Mouse (Mus musculus): Measurements from ENCODE around the gene Wwc1. TPM values are rescaled to one million over a fixed set of nuclear protein-coding genes. Genes with fewer than 3 reads are reported as not detected.

Wwc1 gene
- polyA plus RNA-seq, 1 experiment from 2014 or later, result 2.1 TPM

DNA sequence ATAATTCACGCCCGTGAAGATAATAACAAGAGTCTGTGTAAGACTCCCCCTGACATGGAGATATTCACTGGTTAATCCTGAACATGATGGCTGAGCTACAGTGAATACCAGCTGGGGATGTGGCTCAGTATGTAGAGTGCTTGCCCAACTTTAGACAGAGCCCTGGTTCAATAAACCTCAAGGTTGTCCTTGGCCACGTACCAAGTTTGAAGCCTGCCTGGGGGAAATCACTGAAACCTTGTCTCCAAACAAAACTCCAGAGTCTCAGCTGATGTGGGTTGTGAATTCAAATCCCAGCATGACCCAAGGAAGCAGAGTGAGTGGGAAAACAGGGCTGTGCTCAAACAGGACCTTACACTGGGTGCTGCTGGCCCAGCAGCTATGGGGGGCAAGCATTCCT lies 30.3 kb downstream of the Wwc1 start:
- H3K36me3 ChIP-seq (ENCODE audit: control insufficient read depth, insufficient read depth, low read length), result no peaks in the 10 kb centered on the region
- no peak overlapping the region for H3K9ac ChIP-seq (ENCODE audit: low read length)
- H3K4me1 ChIP-seq (ENCODE audit: control insufficient read depth, insufficient read depth, low read length), result no peaks in the 10 kb centered on the region
- H3K27ac ChIP-seq (replicated peaks; ENCODE audit: low read depth, low read length), result no peak overlapping the region
- no peak for DNase-seq (ENCODE audit: low spot score)
- H3K4me3 ChIP-seq (ENCODE audit: low read depth, low read length), result no peak overlapping the region
- no peak overlapping the region for H3K4me2 ChIP-seq (ENCODE audit: low read depth, severe bottlenecking)
- 84% methylated on average over 3 of the region's 3 CpGs for WGBS
- no peaks in the 10 kb centered on the region for H3K9me3 ChIP-seq (ENCODE audit: control insufficient read depth, low read length)
- no peaks in the 10 kb centered on the region for H3K27me3 ChIP-seq (ENCODE audit: control insufficient read depth, insufficient read depth, low read length)
- no peak for ATAC-seq (ENCODE audit: insufficient number of reproducible peaks, low FRiP score, low TSS enrichment, low read depth)

DNA sequence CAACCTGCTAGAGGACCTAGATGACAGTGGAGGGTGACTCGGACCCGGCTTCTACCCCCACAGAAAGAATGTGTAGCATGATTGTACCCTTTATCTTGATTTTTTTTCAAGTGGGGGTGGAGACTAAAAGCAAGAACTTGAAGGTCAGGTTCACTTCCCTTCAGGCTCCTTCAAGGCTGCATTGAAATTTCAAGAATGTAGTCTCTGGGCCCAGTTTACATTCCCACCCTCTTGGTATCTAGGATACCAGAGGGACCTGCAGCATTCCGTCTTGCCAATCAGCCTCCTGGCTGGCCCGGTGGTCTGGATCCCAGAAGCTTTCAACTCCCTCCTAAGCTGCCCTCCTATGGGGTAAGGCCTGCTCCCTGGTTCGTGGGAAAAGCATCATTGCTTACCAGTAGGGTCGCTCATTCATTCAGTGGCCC lies 31.9 kb downstream of the Wwc1 start:
- no peaks in the 10 kb centered on the region for H3K27me3 ChIP-seq (ENCODE audit: control insufficient read depth, insufficient read depth, low read length)
- DNase-seq (ENCODE audit: low spot score) (no peak), ATAC-seq (ENCODE audit: insufficient number of reproducible peaks, low FRiP score, low TSS enrichment, low read depth) (no peak)
- no peak overlapping the region for H3K4me2 ChIP-seq (ENCODE audit: low read depth, severe bottlenecking)
- no peak overlapping the region for H3K4me3 ChIP-seq (ENCODE audit: low read depth, low read length)
- H3K4me1 ChIP-seq (ENCODE audit: control insufficient read depth, insufficient read depth, low read length), result no peaks in the 10 kb centered on the region
- no peaks in the 10 kb centered on the region for H3K36me3 ChIP-seq (ENCODE audit: control insufficient read depth, insufficient read depth, low read length)
- H3K9ac ChIP-seq (ENCODE audit: low read length), result no peak overlapping the region
- no peaks in the 10 kb centered on the region for H3K9me3 ChIP-seq (ENCODE audit: control insufficient read depth, low read length)
- no peak overlapping the region for H3K27ac ChIP-seq (replicated peaks; ENCODE audit: low read depth, low read length)
- 60% methylated on average over 6 of the region's 6 CpGs for WGBS

DNA sequence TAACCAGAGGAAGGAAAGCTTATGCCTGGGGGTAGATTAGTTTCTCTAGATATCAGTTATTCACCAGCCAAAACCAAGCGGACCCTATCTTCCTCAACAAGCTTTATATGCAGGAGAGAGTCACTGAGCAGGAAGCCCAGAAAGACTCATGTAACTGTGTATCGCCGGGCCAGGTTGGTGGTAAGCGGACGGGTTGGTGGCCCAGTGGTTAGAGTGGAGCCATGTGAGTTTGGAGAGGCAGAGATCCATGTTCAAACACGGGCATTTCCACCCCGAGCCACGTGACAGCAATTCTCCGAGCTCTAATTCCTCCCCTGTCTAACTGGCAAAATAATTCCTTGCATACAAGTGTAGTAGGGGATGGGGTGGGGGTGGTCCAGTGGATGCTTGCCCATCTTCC lies 32.4 kb downstream of the Wwc1 start:
- H3K4me1 ChIP-seq (ENCODE audit: control insufficient read depth, insufficient read depth, low read length), result no peaks in the 10 kb centered on the region
- ATAC-seq (ENCODE audit: insufficient number of reproducible peaks, low FRiP score, low TSS enrichment, low read depth), result no peak

DNA sequence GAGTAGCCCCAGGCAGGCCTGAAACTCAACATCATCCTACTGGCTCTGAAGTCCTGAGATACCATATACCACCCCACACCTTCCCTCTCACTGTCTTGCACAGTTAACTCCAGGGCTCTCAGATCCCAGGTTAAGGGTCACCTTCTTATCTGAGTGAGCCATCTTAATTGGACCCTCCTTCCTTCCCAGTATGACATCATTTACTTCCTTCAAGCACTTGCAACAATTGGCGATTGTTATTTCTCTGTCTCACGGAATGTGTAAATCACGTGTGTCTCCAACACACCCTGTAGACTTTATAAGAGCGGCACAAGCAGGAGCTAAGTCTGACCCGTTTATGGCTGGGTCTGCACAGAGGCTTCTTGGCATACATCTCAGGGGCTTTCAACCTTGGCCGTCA lies 35.1 kb downstream of the Wwc1 start:
- DNase-seq (ENCODE audit: low spot score), result no peak
- no peak overlapping the region for H3K9ac ChIP-seq (ENCODE audit: low read length)
- peaks cover 2% of the 10 kb centered on the region; the same call in 1 of the 2 replicates for H3K4me1 ChIP-seq (ENCODE audit: control insufficient read depth, insufficient read depth, low read length)
- ATAC-seq (ENCODE audit: insufficient number of reproducible peaks, low FRiP score, low TSS enrichment, low read depth), result no peak
- no peaks in the 10 kb centered on the region for H3K9me3 ChIP-seq (ENCODE audit: control insufficient read depth, low read length)
- no peak overlapping the region for H3K27ac ChIP-seq (replicated peaks; ENCODE audit: low read depth, low read length)
- no peaks in the 10 kb centered on the region for H3K36me3 ChIP-seq (ENCODE audit: control insufficient read depth, insufficient read depth, low read length)
- H3K4me3 ChIP-seq (ENCODE audit: low read depth, low read length), result no peak overlapping the region
- no peaks in the 10 kb centered on the region for H3K27me3 ChIP-seq (ENCODE audit: control insufficient read depth, insufficient read depth, low read length)
- H3K4me2 ChIP-seq (ENCODE audit: low read depth, severe bottlenecking), result no peak overlapping the region
- 45% methylated on average over 6 of the region's 6 CpGs for WGBS

More for the DNA sequence above, 32.4 kb downstream of the Wwc1 start:
- Histone ChIP-seq H3K9ac (ENCODE audit: low read length) (no peak overlapping the region), H3K4me2 (ENCODE audit: low read depth, severe bottlenecking) (no peak overlapping the region), H3K27ac (replicated peaks; ENCODE audit: low read depth, low read length) (no peak overlapping the region), H3K9me3 (ENCODE audit: control insufficient read depth, low read length) (no peaks in the 10 kb centered on the region), H3K36me3 (ENCODE audit: control insufficient read depth, insufficient read depth, low read length) (no peaks in the 10 kb centered on the region), H3K27me3 (ENCODE audit: control insufficient read depth, insufficient read depth, low read length) (no peaks in the 10 kb centered on the region), H3K4me3 (ENCODE audit: low read depth, low read length) (no peak overlapping the region)
- no peak for DNase-seq (ENCODE audit: low spot score)
- WGBS, result 87% methylated on average over 9 of the region's 9 CpGs

DNA sequence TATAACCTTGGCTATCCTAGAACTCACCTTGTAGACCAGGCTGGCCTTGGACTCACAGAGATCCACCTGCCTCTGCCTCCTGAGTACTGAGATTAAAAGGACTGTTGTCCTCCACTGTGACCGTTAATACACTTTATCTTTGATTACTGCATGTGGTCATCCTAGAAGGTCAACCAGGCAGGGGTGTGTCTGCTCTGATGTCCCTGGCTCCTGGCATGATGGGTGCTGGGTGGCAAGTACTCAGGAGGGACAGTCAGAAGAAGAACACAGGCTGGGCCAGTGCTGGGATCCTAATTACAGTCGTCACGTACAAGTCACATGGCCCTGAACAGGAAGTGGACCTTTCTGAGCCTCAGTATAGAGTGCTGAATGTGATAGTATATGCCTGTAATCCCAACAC lies 38.7 kb downstream of the Wwc1 start:
- DNase-seq (ENCODE audit: low spot score) (no peak), ATAC-seq (ENCODE audit: insufficient number of reproducible peaks, low FRiP score, low TSS enrichment, low read depth) (no peak)
- Histone ChIP-seq H3K9ac (ENCODE audit: low read length) (no peak overlapping the region), H3K27ac (replicated peaks; ENCODE audit: low read depth, low read length) (no peak overlapping the region), H3K9me3 (ENCODE audit: control insufficient read depth, low read length) (no peaks in the 10 kb centered on the region), H3K4me2 (ENCODE audit: low read depth, severe bottlenecking) (no peak overlapping the region), H3K4me1 (ENCODE audit: control insufficient read depth, insufficient read depth, low read length) (peaks cover 4% of the 10 kb centered on the region; the same call in 1 of the 2 replicates), H3K4me3 (ENCODE audit: low read depth, low read length) (no peak overlapping the region), H3K27me3 (ENCODE audit: control insufficient read depth, insufficient read depth, low read length) (no peaks in the 10 kb centered on the region), H3K36me3 (ENCODE audit: control insufficient read depth, insufficient read depth, low read length) (no peaks in the 10 kb centered on the region)
- WGBS, result 82% methylated on average over 3 of the region's 3 CpGs

DNA sequence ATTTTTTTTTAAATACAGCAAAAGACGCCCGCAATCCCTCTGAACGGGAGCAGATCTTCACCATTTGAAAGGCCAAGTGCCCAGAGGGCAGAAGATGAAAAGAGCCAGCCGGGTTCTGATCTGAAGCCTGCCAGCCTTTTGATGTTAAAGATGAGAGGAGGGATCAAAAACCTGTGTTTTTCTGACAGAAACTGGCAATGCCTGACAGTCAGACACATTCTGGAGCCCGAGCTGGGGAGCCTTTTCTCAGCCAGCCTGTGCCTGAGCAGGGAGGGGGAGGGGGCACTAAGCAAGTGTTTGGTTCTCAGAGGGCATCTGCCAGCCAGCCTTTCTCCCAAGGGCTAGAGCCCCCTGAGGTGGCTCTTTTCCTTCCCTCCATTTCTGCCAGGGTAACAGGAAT lies 39.3 kb downstream of the Wwc1 start:
- Histone ChIP-seq H3K4me2 (ENCODE audit: low read depth, severe bottlenecking) (no peak overlapping the region), H3K4me3 (ENCODE audit: low read depth, low read length) (no peak overlapping the region), H3K4me1 (ENCODE audit: control insufficient read depth, insufficient read depth, low read length) (peaks cover 4% of the 10 kb centered on the region; the same call in 1 of the 2 replicates), H3K36me3 (ENCODE audit: control insufficient read depth, insufficient read depth, low read length) (no peaks in the 10 kb centered on the region), H3K27me3 (ENCODE audit: control insufficient read depth, insufficient read depth, low read length) (no peaks in the 10 kb centered on the region), H3K9ac (ENCODE audit: low read length) (no peak overlapping the region), H3K9me3 (ENCODE audit: control insufficient read depth, low read length) (no peaks in the 10 kb centered on the region), H3K27ac (replicated peaks; ENCODE audit: low read depth, low read length) (no peak overlapping the region)
- DNase-seq (ENCODE audit: low spot score) (no peak), ATAC-seq (ENCODE audit: insufficient number of reproducible peaks, low FRiP score, low TSS enrichment, low read depth) (no peak)
- 37% methylated on average over 5 of the region's 5 CpGs for WGBS

DNA sequence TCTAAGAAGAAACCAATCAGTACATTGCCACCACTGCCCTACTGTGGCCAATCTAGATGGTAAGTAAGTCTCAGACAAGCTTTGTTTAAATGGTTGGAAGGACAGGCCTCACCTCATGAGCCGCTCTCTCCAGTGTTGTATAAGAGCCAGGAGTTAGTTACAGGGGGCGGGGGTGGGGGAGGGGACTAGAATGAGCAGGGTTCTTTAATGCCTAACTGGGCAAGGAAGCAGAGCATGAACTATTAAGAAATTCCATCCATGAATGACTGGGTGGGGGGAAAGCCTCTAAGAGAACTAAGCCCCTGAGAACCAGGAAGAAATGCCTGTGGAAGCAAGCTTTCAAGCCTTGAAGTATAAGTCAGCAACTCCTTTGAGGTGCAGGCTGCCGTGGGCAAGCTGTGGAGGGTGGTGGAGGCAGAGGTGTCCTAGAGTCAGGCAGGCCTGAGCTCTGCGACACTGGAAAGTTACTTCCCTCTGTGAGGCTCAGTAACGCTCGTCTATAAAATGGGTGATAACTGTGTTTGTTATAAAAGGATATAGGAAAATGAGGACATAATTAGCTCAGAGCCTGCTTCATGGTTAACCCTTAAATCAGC lies 41.4 kb downstream of the Wwc1 start:
- Histone ChIP-seq H3K4me1 (ENCODE audit: control insufficient read depth, insufficient read depth, low read length) (peaks cover 4% of the 10 kb centered on the region; the same call in 1 of the 2 replicates), H3K4me3 (ENCODE audit: low read depth, low read length) (no peak overlapping the region), H3K27ac (replicated peaks; ENCODE audit: low read depth, low read length) (no peak overlapping the region), H3K4me2 (ENCODE audit: low read depth, severe bottlenecking) (no peak overlapping the region), H3K9ac (ENCODE audit: low read length) (no peak overlapping the region), H3K27me3 (ENCODE audit: control insufficient read depth, insufficient read depth, low read length) (no peaks in the 10 kb centered on the region), H3K9me3 (ENCODE audit: control insufficient read depth, low read length) (no peaks in the 10 kb centered on the region), H3K36me3 (ENCODE audit: control insufficient read depth, insufficient read depth, low read length) (no peaks in the 10 kb centered on the region)
- WGBS, result 62% methylated on average over 6 of the region's 6 CpGs
- ATAC-seq (ENCODE audit: insufficient number of reproducible peaks, low FRiP score, low TSS enrichment, low read depth), result no peak
- DNase-seq (ENCODE audit: low spot score), result no peak

DNA sequence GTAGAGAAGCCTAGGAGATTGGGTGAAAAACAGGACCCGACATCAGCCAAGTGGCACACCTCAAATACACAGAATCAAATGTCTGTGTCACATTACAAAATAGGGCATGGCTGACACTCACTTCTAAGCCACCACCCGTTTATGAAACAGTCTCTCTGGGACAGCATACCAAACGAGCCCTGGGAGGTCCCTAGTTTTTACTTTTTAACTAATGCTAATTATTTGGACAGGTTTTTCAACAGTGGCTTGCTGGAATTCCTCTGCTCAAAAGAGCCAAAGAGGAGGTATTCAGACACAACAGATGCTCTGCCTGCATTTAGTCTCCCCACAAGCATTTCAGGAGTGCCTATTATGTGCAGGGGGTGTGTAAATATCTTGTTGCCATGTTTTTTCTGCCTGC lies 44.7 kb downstream of the Wwc1 start:
- Histone ChIP-seq H3K27ac (replicated peaks; ENCODE audit: low read depth, low read length) (no peak overlapping the region), H3K4me1 (ENCODE audit: control insufficient read depth, insufficient read depth, low read length) (peaks cover 4% of the 10 kb centered on the region; the same call in 1 of the 2 replicates), H3K27me3 (ENCODE audit: control insufficient read depth, insufficient read depth, low read length) (no peaks in the 10 kb centered on the region), H3K4me3 (ENCODE audit: low read depth, low read length) (no peak overlapping the region), H3K36me3 (ENCODE audit: control insufficient read depth, insufficient read depth, low read length) (no peaks in the 10 kb centered on the region), H3K9me3 (ENCODE audit: control insufficient read depth, low read length) (no peaks in the 10 kb centered on the region), H3K9ac (ENCODE audit: low read length) (no peak overlapping the region), H3K4me2 (ENCODE audit: low read depth, severe bottlenecking) (no peak overlapping the region)
- ATAC-seq (ENCODE audit: insufficient number of reproducible peaks, low FRiP score, low TSS enrichment, low read depth) (no peak), DNase-seq (ENCODE audit: low spot score) (no peak)
- WGBS, result 71% methylated on average over 3 of the region's 3 CpGs

DNA sequence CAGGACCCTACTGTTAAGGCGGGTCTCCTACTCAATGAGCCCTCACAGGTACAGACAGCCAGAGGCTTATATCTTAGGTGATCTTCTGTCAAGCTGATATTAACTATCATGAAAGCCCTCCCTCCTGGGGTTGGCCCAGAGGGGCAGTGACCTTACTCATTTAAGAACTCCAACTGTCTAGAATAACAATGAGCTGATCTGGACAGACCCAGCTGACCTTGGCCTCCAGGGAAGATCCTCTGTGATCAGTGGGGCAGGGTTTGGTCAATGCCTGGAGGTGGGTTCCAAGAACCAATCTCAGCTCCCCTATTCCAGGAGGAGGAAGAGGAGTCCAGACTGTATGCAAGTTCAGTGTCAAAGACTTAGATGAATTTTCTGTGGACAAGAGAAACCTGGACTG lies 45.2 kb downstream of the Wwc1 start:
- 0 out of 2 replicates have a peak, but pooled peaks cover 2% of the 10 kb centered on the region for H3K4me1 ChIP-seq (ENCODE audit: control insufficient read depth, insufficient read depth, low read length)
- WGBS, result 96% methylated on average over 1 of the region's 1 CpGs

More for the DNA sequence above, 45.2 kb downstream of the Wwc1 start:
- DNase-seq (ENCODE audit: low spot score) (no peak), ATAC-seq (ENCODE audit: insufficient number of reproducible peaks, low FRiP score, low TSS enrichment, low read depth) (no peak)
- no peak overlapping the region for H3K9ac ChIP-seq (ENCODE audit: low read length)
- no peaks in the 10 kb centered on the region for H3K36me3 ChIP-seq (ENCODE audit: control insufficient read depth, insufficient read depth, low read length)
- H3K27ac ChIP-seq (replicated peaks; ENCODE audit: low read depth, low read length), result no peak overlapping the region
- no peak overlapping the region for H3K4me2 ChIP-seq (ENCODE audit: low read depth, severe bottlenecking)
- H3K9me3 ChIP-seq (ENCODE audit: control insufficient read depth, low read length), result no peaks in the 10 kb centered on the region
- no peaks in the 10 kb centered on the region for H3K27me3 ChIP-seq (ENCODE audit: control insufficient read depth, insufficient read depth, low read length)
- no peak overlapping the region for H3K4me3 ChIP-seq (ENCODE audit: low read depth, low read length)
